Mouse (Mus musculus): ENCODE measurements around the gene Klhl42.

Gene Klhl42

GRCm38 (mm10) chr6:147091136-147092120 is at the start of gene Klhl42:
Gene Klhl42, plus strand, starts transcription at chr6:147091379.
- peak; percentile 32 to 72 for DNase-seq (ENCODE audit: low spot score in 2 of 2)

GRCm38 (mm10) chr6:147042291-147043290 is 48.6 kb upstream of the Klhl42 start, which contains the start of gene Mrps35:
Gene Mrps35, plus strand, starts transcription at chr6:147042764.
- peak; percentile 82 to 89 for DNase-seq (ENCODE audit: low spot score in 2 of 2)

- DNase-seq (ENCODE audit: low spot score in 2 of 2), result no peak
Observed at GRCm38 (mm10) chr6:147043633-147044032, 47.5 kb upstream of the Klhl42 start.

- no peak for DNase-seq (ENCODE audit: low spot score in 2 of 2)
Observed at GRCm38 (mm10) chr6:147049239-147049805, 41.9 kb upstream of the Klhl42 start.

- DNase-seq (ENCODE audit: low spot score in 2 of 2), result no peak
Observed at GRCm38 (mm10) chr6:147051666-147052065, 39.5 kb upstream of the Klhl42 start.

GRCm38 (mm10) chr6:147052440-147052839 is 38.7 kb upstream of the Klhl42 start:
- DNase-seq (ENCODE audit: low spot score in 2 of 2), result no peak

- DNase-seq (ENCODE audit: low spot score in 2 of 2), result no peak
Observed at GRCm38 (mm10) chr6:147053785-147054646, 37.2 kb upstream of the Klhl42 start.

- no peak for DNase-seq (ENCODE audit: low spot score in 2 of 2)
Observed at GRCm38 (mm10) chr6:147055374-147055977, 35.7 kb upstream of the Klhl42 start.

- no peak for DNase-seq (ENCODE audit: low spot score in 2 of 2)
Observed at GRCm38 (mm10) chr6:147059326-147059725, 31.9 kb upstream of the Klhl42 start.

- DNase-seq (ENCODE audit: low spot score in 2 of 2), result no peak
Observed at GRCm38 (mm10) chr6:147061630-147062029, 29.5 kb upstream of the Klhl42 start.

GRCm38 (mm10) chr6:147062034-147062433 is 29.1 kb upstream of the Klhl42 start:
- no peak for DNase-seq (ENCODE audit: low spot score in 2 of 2)

GRCm38 (mm10) chr6:147062694-147063093 is 28.5 kb upstream of the Klhl42 start:
- no peak for DNase-seq (ENCODE audit: low spot score in 2 of 2)

- DNase-seq (ENCODE audit: low spot score in 2 of 2), result no peak
Observed at GRCm38 (mm10) chr6:147064226-147064943, 26.8 kb upstream of the Klhl42 start.

- no peak for DNase-seq (ENCODE audit: low spot score in 2 of 2)
Observed at GRCm38 (mm10) chr6:147064944-147065261, 26.3 kb upstream of the Klhl42 start.

- DNase-seq (ENCODE audit: low spot score in 2 of 2), result no peak
Observed at GRCm38 (mm10) chr6:147075808-147076387, 15.3 kb upstream of the Klhl42 start.

GRCm38 (mm10) chr6:147076878-147077277 is 14.3 kb upstream of the Klhl42 start:
- no peak for DNase-seq (ENCODE audit: low spot score in 2 of 2)

- DNase-seq (ENCODE audit: low spot score in 2 of 2), result no peak
Observed at GRCm38 (mm10) chr6:147079919-147080318, 11.3 kb upstream of the Klhl42 start.

- no peak for DNase-seq (ENCODE audit: low spot score in 2 of 2)
Observed at GRCm38 (mm10) chr6:147085398-147086040, 5.7 kb upstream of the Klhl42 start.

Measured in cerebellum, postnatal 4 days (tissue).